Mouse (Mus musculus) MEL (cell line): ENCODE data around the gene Sds. TPM values are rescaled to one million over a fixed set of nuclear protein-coding genes. Genes with fewer than 3 reads are reported as not detected.

Experiments used
- DNase-seq: peaks from one replicate; pipeline ENCODE4 v3.0.0; 2011; ENCODE audit warnings: low read depth, low spot score
- H3K27ac ChIP-seq: 2 replicates; pipeline ENCODE4 v1.5.1; 2012; ENCODE audit warnings: low read depth, mild to moderate bottlenecking, control low read depth, low read length, moderate library complexity; ENCODE audit not compliant: control insufficient read depth
- H3K27me3 ChIP-seq, 2 experiments: fragments of 150-350 bp in 1 of 2; sonication (generic) in 1 of 2; 2 replicates each; pipeline ENCODE4 v1.6.1; 2012; ENCODE audit warnings: low read length in 2 of 2, mild to moderate bottlenecking in 2 of 2, improper control_type of control experiment in 1 of 2, moderate library complexity in 1 of 2; ENCODE audit not compliant: insufficient read depth in 2 of 2, control insufficient read depth in 1 of 2
- H3K36me3 ChIP-seq, 2 experiments: 2 replicates each; pipeline ENCODE4 v1.6.1; 2012 to 2014; ENCODE audit warnings: low read length in 2 of 2, improper control_type of control experiment in 1 of 2, inconsistent platforms in 1 of 2, mild to moderate bottlenecking in 1 of 2; ENCODE audit not compliant: insufficient read depth in 2 of 2, control insufficient read depth in 1 of 2
- H3K4me1 ChIP-seq, 2 experiments: fragments of 150-350 bp in 1 of 2; sonication (generic) in 1 of 2; 2 replicates each; pipeline ENCODE4 v1.6.1; 2012; ENCODE audit warnings: low read length in 2 of 2, improper control_type of control experiment in 1 of 2, mild to moderate bottlenecking in 1 of 2; ENCODE audit not compliant: insufficient read depth in 2 of 2, control insufficient read depth in 1 of 2
- H3K4me3 ChIP-seq, 2 experiments: fragments of 150-350 bp in 1 of 2; sonication (generic) in 1 of 2; 2 replicates each; pipeline ENCODE4 v1.5.1; 2012; ENCODE audit warnings: low read depth in 2 of 2, low read length in 2 of 2, mild to moderate bottlenecking in 2 of 2, moderate library complexity in 2 of 2, control low read depth in 1 of 2, improper control_type of control experiment in 1 of 2; ENCODE audit not compliant: control insufficient read depth in 1 of 2, insufficient read depth in 1 of 2
- H3K79me2 ChIP-seq: 2 replicates; pipeline ENCODE4 v1.6.1; 2012; ENCODE audit warnings: mild to moderate bottlenecking, low read length, moderate library complexity; ENCODE audit not compliant: control insufficient read depth, poor library complexity, insufficient read depth
- H3K9ac ChIP-seq: 2 replicates; pipeline ENCODE4 v1.6.1; 2012; ENCODE audit warnings: low read depth, mild to moderate bottlenecking, control low read depth, low read length, moderate library complexity; ENCODE audit not compliant: control insufficient read depth, poor library complexity, severe bottlenecking
- H3K9me3 ChIP-seq: fragments of 150-350 bp; sonication (generic); replicated peaks from 2 replicates; pipeline ENCODE4 v1.6.1; 2012; ENCODE audit warnings: mild to moderate bottlenecking, low read length, improper control_type of control experiment, moderate library complexity; ENCODE audit not compliant: insufficient read depth
- BHLHE40 ChIP-seq: IDR thresholded peaks from 2 replicates; pipeline ENCODE4 v1.6.1; 2012; ENCODE audit warnings: low read depth, mild to moderate bottlenecking, inconsistent platforms, low read length, improper control_type of control experiment, borderline replicate concordance
- CHD1 ChIP-seq: IDR thresholded peaks from 2 replicates; pipeline ENCODE4 v1.6.1; 2012; ENCODE audit warnings: low read depth, mild to moderate bottlenecking, inconsistent platforms, low read length, improper control_type of control experiment
- CHD2 ChIP-seq: IDR thresholded peaks from 2 replicates; pipeline ENCODE4 v1.6.1; 2011; ENCODE audit warnings: low read length, improper control_type of control experiment
- ELF1 ChIP-seq: IDR thresholded peaks from 2 replicates; pipeline ENCODE4 v1.6.1; 2014; ENCODE audit warnings: low read depth, mild to moderate bottlenecking, inconsistent platforms, low read length, improper control_type of control experiment, moderate library complexity
- ETS1 ChIP-seq: IDR thresholded peaks from 2 replicates; pipeline ENCODE4 v1.6.1; 2012; ENCODE audit warnings: low read depth, mild to moderate bottlenecking, inconsistent platforms, low read length, improper control_type of control experiment, moderate library complexity
- GABPA ChIP-seq: IDR thresholded peaks from 2 replicates; pipeline ENCODE4 v1.6.1; 2012; ENCODE audit warnings: low read depth, mild to moderate bottlenecking, inconsistent platforms, low read length, improper control_type of control experiment, moderate library complexity
- GATA1 ChIP-seq: IDR thresholded peaks from 2 replicates; pipeline ENCODE4 v1.6.1; 2011; ENCODE audit warnings: low read depth, low read length, improper control_type of control experiment
- KAT2A ChIP-seq: conservative IDR thresholded peaks from 2 replicates; pipeline ENCODE4 v1.6.1; 2012; ENCODE audit warnings: low read depth, low read length, improper control_type of control experiment, inconsistent platforms
- MAZ ChIP-seq: IDR thresholded peaks from 2 replicates; pipeline ENCODE4 v1.6.1; 2012; ENCODE audit warnings: low read depth, mild to moderate bottlenecking, inconsistent platforms, low read length, improper control_type of control experiment
- MEF2A ChIP-seq: IDR thresholded peaks from 2 replicates; pipeline ENCODE4 v1.6.1; 2014; ENCODE audit warnings: low read depth, mild to moderate bottlenecking, inconsistent platforms, low read length, improper control_type of control experiment; ENCODE audit not compliant: poor library complexity, insufficient replicate concordance, severe bottlenecking; ENCODE audit errors: extremely low read depth
- MYB ChIP-seq: IDR thresholded peaks from 2 replicates; pipeline ENCODE4 v1.6.1; 2011; ENCODE audit warnings: mild to moderate bottlenecking, low read depth, low read length, improper control_type of control experiment
- NELFE ChIP-seq: IDR thresholded peaks from 2 replicates; pipeline ENCODE4 v1.6.1; 2011; ENCODE audit warnings: low read depth, low read length, improper control_type of control experiment
- POLR2AphosphoS2 ChIP-seq: IDR thresholded peaks from 2 replicates; pipeline ENCODE4 v1.6.1; 2011; ENCODE audit warnings: low read length, improper control_type of control experiment
- POLR2AphosphoS5 ChIP-seq: IDR thresholded peaks from 2 replicates; pipeline ENCODE4 v1.6.1; 2012; ENCODE audit warnings: low read depth, borderline replicate concordance, mild to moderate bottlenecking, inconsistent platforms, low read length, moderate library complexity, mixed read lengths
- RAD21 ChIP-seq: IDR thresholded peaks from 2 replicates; pipeline ENCODE4 v1.6.1; 2011; ENCODE audit warnings: mild to moderate bottlenecking, low read depth, low read length, improper control_type of control experiment
- RCOR1 ChIP-seq: IDR thresholded peaks from 2 replicates; pipeline ENCODE4 v1.6.1; 2012; ENCODE audit warnings: low read depth, mild to moderate bottlenecking, inconsistent platforms, low read length, improper control_type of control experiment
- SMC3 ChIP-seq: IDR thresholded peaks from 2 replicates; pipeline ENCODE4 v1.6.1; 2011; ENCODE audit warnings: low read depth, low read length, improper control_type of control experiment
- TAL1 ChIP-seq: IDR thresholded peaks from 2 replicates; pipeline ENCODE4 v1.6.1; 2012; ENCODE audit warnings: mild to moderate bottlenecking, inconsistent platforms, low read length, moderate library complexity, mixed read lengths
- TBP ChIP-seq: IDR thresholded peaks from 2 replicates; pipeline ENCODE4 v1.8.0; 2011; ENCODE audit warnings: low read depth, low read length, improper control_type of control experiment
- TCF12 ChIP-seq: IDR thresholded peaks from 2 replicates; pipeline ENCODE4 v1.6.1; 2014; ENCODE audit warnings: low read depth, mild to moderate bottlenecking, inconsistent platforms, low read length, improper control_type of control experiment, moderate library complexity
- USF1 ChIP-seq: IDR thresholded peaks from 2 replicates; pipeline ENCODE4 v1.6.1; 2014; ENCODE audit warnings: low read depth, mild to moderate bottlenecking, inconsistent platforms, low read length, improper control_type of control experiment, moderate library complexity
- ZC3H11A ChIP-seq: IDR thresholded peaks from 2 replicates; pipeline ENCODE4 v1.6.1; 2012; ENCODE audit warnings: low read depth, mild to moderate bottlenecking, inconsistent platforms, low read length, improper control_type of control experiment
- ZKSCAN1 ChIP-seq: IDR thresholded peaks from 2 replicates; pipeline ENCODE4 v1.6.1; 2012; ENCODE audit warnings: low read depth, mild to moderate bottlenecking, inconsistent platforms, low read length, improper control_type of control experiment, moderate library complexity
- ZMIZ1 ChIP-seq: IDR thresholded peaks from 2 replicates; pipeline ENCODE4 v1.6.1; 2012; ENCODE audit warnings: low read depth, mild to moderate bottlenecking, inconsistent platforms, low read length, improper control_type of control experiment, moderate library complexity
- ZNF384 ChIP-seq: IDR thresholded peaks from 2 replicates; pipeline ENCODE4 v1.6.1; 2012; ENCODE audit warnings: low read depth, mild to moderate bottlenecking, inconsistent platforms, low read length, improper control_type of control experiment
- polyA plus RNA-seq, 2 experiments: library from polyadenylated mRNA; stranded (reverse) in 1 of 2; unstranded in 1 of 2; fragments of >175 nt in 1 of 2; fragments of >200 nt in 1 of 2; gene quantifications; 2 replicates each; pipeline versions ENCODE4 v1.2.1 to v1.2.4; 2012; ENCODE audit warnings: low replicate concordance in 2 of 2, low read depth in 1 of 2; ENCODE audit not compliant: insufficient read length in 2 of 2, insufficient read depth in 1 of 2, missing spikeins in 1 of 2
- total RNA-seq: library from RNA; depleted of rRNA; stranded (reverse); fragments of 300-350 nt; gene quantifications from 2 replicates; pipeline ENCODE4 v1.2.3, GENCODE M21; 2012

Gene Sds
- total and polyA plus RNA-seq, 3 experiments = 0.17 TPM; not detected in 2

DNA sequence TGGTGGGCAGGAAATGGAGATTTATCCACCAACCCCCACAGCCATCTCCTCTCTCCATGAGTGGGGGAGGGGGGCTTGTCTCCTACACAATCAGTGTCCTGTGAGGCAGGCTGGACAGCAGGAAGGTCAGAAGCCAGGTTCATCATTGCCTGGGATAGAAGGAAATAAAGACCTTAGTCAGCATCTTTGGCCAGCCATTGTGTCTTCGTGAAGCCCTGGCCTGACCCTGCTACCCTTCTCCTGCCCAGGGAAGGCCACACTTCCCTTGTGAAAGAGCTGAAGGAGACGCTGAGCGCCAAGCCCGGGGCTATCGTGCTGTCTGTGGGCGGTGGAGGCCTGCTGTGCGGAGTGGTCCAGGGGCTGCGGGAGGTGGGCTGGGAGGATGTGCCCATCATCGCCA lies 4.9 kb downstream of the Sds start:
- H3K36me3 ChIP-seq = no peaks in the 10 kb centered on the region
- no peaks in the 10 kb centered on the region for H3K27me3 ChIP-seq
- H3K27ac ChIP-seq = no peak overlapping the region
- H3K9ac ChIP-seq = no peak overlapping the region
- H3K79me2 ChIP-seq = no peaks in the 10 kb centered on the region
- no peak for DNase-seq
- H3K4me1 ChIP-seq = no peaks in the 10 kb centered on the region
- H3K4me3 ChIP-seq = no peak overlapping the region
- H3K9me3 ChIP-seq = no peaks in the 10 kb centered on the region
- no peak for TF ChIP-seq ZC3H11A
- no peak for TF ChIP-seq GATA1
- no peak for TF ChIP-seq POLR2AphosphoS2
- no peak for TF ChIP-seq ETS1
- no peak for TF ChIP-seq NELFE
- no peak for TF ChIP-seq TBP
- TF ChIP-seq ZKSCAN1 = no peak
- TF ChIP-seq MAZ = no peak
- no peak for TF ChIP-seq USF1
- TF ChIP-seq BHLHE40 = no peak
- TF ChIP-seq MEF2A = no peak
- no peak for TF ChIP-seq CHD2
- no peak for TF ChIP-seq KAT2A
- no peak for TF ChIP-seq MYB
- TF ChIP-seq ZMIZ1 = no peak
- TF ChIP-seq CHD1 = no peak
- TF ChIP-seq RCOR1 = no peak
- TF ChIP-seq GABPA = no peak

DNA sequence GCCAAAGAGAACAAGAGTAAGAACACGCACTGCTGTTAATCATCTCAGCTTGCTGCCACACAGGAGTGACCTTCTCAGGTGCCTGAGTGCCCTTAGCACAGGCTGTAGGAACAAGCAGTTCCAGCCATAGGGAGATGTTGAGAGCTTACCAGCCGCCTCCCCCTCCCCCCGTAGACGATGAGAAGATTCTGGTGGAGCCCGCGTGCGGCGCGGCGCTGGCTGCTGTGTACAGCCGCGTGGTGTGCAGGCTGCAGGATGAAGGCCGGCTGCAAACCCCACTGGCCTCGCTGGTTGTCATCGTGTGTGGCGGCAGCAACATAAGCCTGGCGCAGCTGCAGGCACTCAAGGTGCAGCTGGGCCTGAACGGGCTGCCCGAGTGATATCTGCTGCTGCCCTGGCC lies 7.1 kb downstream of the Sds start:
- Histone ChIP-seq H3K4me3 (no peak overlapping the region), H3K4me1 (no peaks in the 10 kb centered on the region), H3K9me3 (no peaks in the 10 kb centered on the region), H3K9ac (no peak overlapping the region), H3K36me3 (no peaks in the 10 kb centered on the region), H3K27ac (no peak overlapping the region), H3K27me3 (no peaks in the 10 kb centered on the region)
- no peak for DNase-seq
- TF ChIP-seq ZMIZ1 (no peak), CHD2 (no peak), SMC3 (no peak), TAL1 (no peak), ZNF384 (no peak), CHD1 (no peak), MYB (no peak), GABPA (no peak), TCF12 (no peak), RAD21 (no peak), BHLHE40 (no peak), POLR2AphosphoS2 (no peak), POLR2AphosphoS5 (no peak), ELF1 (no peak)
- TF ChIP-seq, all 39 proteins: peak for 0
- no peaks in the 10 kb centered on the region for H3K79me2 ChIP-seq
